Mouse (Mus musculus): Measurements from ENCODE around the gene Sigmar1.

DNA sequence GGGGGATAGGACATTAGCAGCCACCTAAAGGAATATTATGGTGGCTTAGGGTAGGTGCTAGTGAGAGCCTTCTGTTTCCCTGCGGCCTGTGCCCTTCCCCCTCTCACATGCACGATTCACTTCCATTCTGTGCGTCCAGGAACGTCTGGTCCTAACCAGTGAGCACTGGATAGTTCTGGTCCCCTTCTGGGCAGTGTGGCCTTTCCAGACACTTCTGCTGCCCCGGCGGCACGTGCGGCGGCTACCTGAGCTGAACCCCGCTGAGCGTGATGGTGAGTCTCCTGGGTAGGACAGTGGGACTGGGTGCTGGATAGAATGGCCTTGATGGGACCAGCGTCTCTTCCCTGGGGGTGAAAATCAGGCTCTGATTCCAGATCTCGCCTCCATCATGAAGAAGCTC lies 1.4 kb upstream of the Sigmar1 start:
- TF ChIP-seq CTCF (IDR thresholded peaks at IDR 0.05; ENCODE audit: low read depth) (no peak), EP300 (IDR thresholded peaks at IDR 0.05; ENCODE audit: low read depth) (no peak)
